Mouse (Mus musculus) Patski (cell line): ENCODE data around the gene Epx. TPM values are rescaled to one million over a fixed set of nuclear protein-coding genes. Genes with fewer than 3 reads are reported as not detected.

Experiments used
- ATAC-seq: fragments of 100-300 bp; one replicate; pipeline ENCODE4 v1.8.0; 2021
- CTCF ChIA-PET: fragments of 350-600 bp; sonication (Branson Sonifier 250); formaldehyde crosslinking; loops from one replicate; lab custom pipeline; 2022; ENCODE audit warnings: inconsistent platforms; lab: Charles Lee
- POLR2A ChIA-PET: fragments of 350-600 bp; sonication (Branson Sonifier 250); formaldehyde crosslinking; loops from one replicate; lab custom pipeline; 2022; ENCODE audit warnings: antibody characterized with exemption, inconsistent platforms; lab: Charles Lee
- DNase-seq: peaks from one replicate; pipeline ENCODE4 v3.0.0-alpha.2; 2011; ENCODE audit warnings: low read depth, low spot score
- H3K27me3 ChIP-seq: fragments of 371-371 bp; one replicate; pipeline ENCODE4 v1.5.1; 2021
- CTCF ChIP-seq: fragments of 100-300 bp; IDR thresholded peaks from one replicate; pipeline ENCODE4 v1.5.1; 2021
- in situ Hi-C: fragments of 300-500 bp; cut with MboI; formaldehyde crosslinking; loops from 3 replicates; pipeline ENCODE4 v1.11.1; 2018; ENCODE audit warnings: low pct_unique_long_range_greater_than_20kb, mixed read lengths
- polyA plus RNA-seq: library from polyadenylated mRNA; unstranded; gene quantifications from one replicate; pipeline ENCODE4 v1.2.3, GENCODE M21; 2021

Gene Epx
- not detected for polyA plus RNA-seq

GRCm38 (mm10) chr11:87875436-87875835, at the start of gene Epx:
TSS of gene Epx (minus strand) at chr11:87875536.
- ChIA-PET POLR2A (no interaction called here), CTCF (no interaction called here)
- DNase-seq (no peak), ATAC-seq (no peak)
- in situ Hi-C loops, result no loop called here
- no peak for TF ChIP-seq CTCF
- H3K27me3 ChIP-seq, result peaks cover 14% of the 10 kb centered on the region

DNA sequence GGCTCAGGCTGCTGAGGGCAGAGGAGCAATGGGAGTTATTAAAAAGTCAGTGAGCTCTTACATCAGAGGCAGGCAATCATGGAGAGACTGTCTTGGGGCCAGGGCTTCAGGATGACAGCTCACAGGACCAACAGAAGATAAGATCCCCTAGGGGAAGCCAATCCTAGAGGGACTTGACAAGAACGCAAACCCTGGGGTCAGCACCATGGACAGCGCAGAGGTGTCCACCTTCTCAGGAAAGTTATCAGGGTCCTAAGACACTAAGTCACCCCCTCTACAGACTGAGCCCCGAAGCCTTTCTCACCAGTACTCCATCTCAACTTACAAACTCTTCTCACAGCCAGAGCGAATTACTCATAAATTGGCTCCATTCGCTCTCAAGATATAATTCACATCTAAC, 45.6 kb upstream of the Epx start, which contains the start of gene Olfr464:
Gene Olfr464, minus strand, starts transcription at position 2 of the 400 bp plus-strand sequence.
- H3K27me3 ChIP-seq, result peaks cover 22% of the 10 kb centered on the region
- ChIA-PET CTCF (no interaction called here), POLR2A (no interaction called here)
- no peak for DNase-seq
- in situ Hi-C loops, result no loop called here
- no peak for ATAC-seq
- TF ChIP-seq CTCF, result no peak

GRCm38 (mm10) chr11:87920301-87920700, 45.0 kb upstream of the Epx start:
- peaks cover 21% of the 10 kb centered on the region for H3K27me3 ChIP-seq
- no peak for TF ChIP-seq CTCF
- in situ Hi-C loops, result no loop called here
- CTCF ChIA-PET, result no interaction called here
- no peak for ATAC-seq
- POLR2A ChIA-PET, result no interaction called here
- DNase-seq, result no peak

DNA sequence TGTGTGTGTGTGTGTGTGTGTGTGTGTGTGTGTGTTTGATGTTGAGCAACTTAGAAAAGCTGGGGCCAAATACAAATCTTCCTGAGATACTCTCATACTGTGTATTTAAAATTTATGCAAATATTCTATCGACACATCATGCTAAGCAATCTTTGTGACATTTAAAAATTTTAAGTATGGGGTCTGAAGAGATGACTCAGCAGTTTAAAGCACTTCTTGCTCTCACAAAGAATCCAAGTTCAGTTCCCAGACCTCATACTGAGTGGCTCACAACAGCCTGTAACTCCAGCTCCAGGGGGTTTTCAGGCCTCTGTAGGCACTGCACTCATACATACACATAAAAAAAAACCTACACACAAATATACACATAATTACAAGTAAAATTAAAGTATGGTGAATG, 40.7 kb upstream of the Epx start:
- in situ Hi-C loops, result no loop called here
- TF ChIP-seq CTCF, result no peak
- ChIA-PET CTCF (no interaction called here), POLR2A (no interaction called here)
- H3K27me3 ChIP-seq, result peaks cover 25% of the 10 kb centered on the region
- DNase-seq (no peak), ATAC-seq (no peak)

DNA sequence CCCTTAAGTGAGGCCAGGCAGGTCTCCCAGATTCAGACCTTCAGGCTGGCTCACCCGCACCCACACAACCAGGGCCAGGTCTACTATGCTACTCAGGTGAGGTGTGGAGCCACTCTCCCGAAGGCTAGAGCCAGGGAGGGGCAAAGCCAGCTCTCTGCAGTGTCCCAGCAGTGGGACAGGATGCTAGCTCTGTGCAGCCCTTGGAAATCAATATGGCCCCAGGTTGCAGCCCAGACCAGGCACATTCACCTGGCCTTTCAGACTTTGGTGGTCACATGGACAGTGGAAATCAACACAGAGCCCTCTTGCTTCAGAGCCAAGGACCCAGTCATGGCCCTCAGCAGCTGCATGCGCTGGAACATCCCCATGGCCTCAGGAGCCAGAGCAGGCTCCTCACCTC, 29.0 kb upstream of the Epx start:
- in situ Hi-C loops, result no loop called here
- DNase-seq (no peak), ATAC-seq (no peak)
- peaks cover 13% of the 10 kb centered on the region for H3K27me3 ChIP-seq
- ChIA-PET POLR2A (no interaction called here), CTCF (no interaction called here)
- no peak for TF ChIP-seq CTCF

- peaks cover 6% of the 10 kb centered on the region for H3K27me3 ChIP-seq
- CTCF ChIA-PET, result no interaction called here
- DNase-seq (no peak), ATAC-seq (no peak)
- POLR2A ChIA-PET, result no interaction called here
- no peak for TF ChIP-seq CTCF
- in situ Hi-C loops, result no loop called here
These were observed 22.0 kb upstream of the Epx start, which contains the start of gene Olfr463 for GRCm38 (mm10) chr11:87897287-87897686. TSS of gene Olfr463 (minus strand) at chr11:87897387.

GRCm38 (mm10) chr11:87892168-87892567, 16.8 kb upstream of the Epx start, which contains the start of gene Olfr462:
TSS of gene Olfr462 (minus strand) at chr11:87892268.
- in situ Hi-C loops, result no loop called here
- H3K27me3 ChIP-seq, result peaks cover 8% of the 10 kb centered on the region
- ChIA-PET POLR2A (no interaction called here), CTCF (no interaction called here)
- no peak for ATAC-seq
- no peak for TF ChIP-seq CTCF
- DNase-seq, result no peak

- DNase-seq (no peak), ATAC-seq (no peak)
- peaks cover 20% of the 10 kb centered on the region for H3K27me3 ChIP-seq
- no peak for TF ChIP-seq CTCF
- in situ Hi-C loops, result no loop called here
- ChIA-PET CTCF (no interaction called here), POLR2A (no interaction called here)
These were observed 9.5 kb upstream of the Epx start for GRCm38 (mm10) chr11:87884856-87885255.

- CTCF ChIA-PET, result no interaction called here
These were observed 8.2 kb upstream of the Epx start for GRCm38 (mm10) chr11:87883493-87883892.

GRCm38 (mm10) chr11:87881714-87882113, 6.4 kb upstream of the Epx start:
- CTCF ChIA-PET, result no interaction called here

More at GRCm38 (mm10) chr11:87883493-87883892, 8.2 kb upstream of the Epx start:
- POLR2A ChIA-PET, result no interaction called here
- in situ Hi-C loops, result no loop called here
- no peak for ATAC-seq
- no peak for DNase-seq
- TF ChIP-seq CTCF, result no peak
- H3K27me3 ChIP-seq, result peaks cover 20% of the 10 kb centered on the region

GRCm38 (mm10) chr11:87879826-87880225, 4.5 kb upstream of the Epx start:
- ATAC-seq, result no peak
- H3K27me3 ChIP-seq, result peaks cover 14% of the 10 kb centered on the region
- in situ Hi-C loops, result no loop called here

More at GRCm38 (mm10) chr11:87881714-87882113, 6.4 kb upstream of the Epx start:
- H3K27me3 ChIP-seq, result peaks cover 15% of the 10 kb centered on the region
- in situ Hi-C loops, result no loop called here
- no peak for TF ChIP-seq CTCF
- DNase-seq (no peak), ATAC-seq (no peak)
- POLR2A ChIA-PET, result no interaction called here

DNA sequence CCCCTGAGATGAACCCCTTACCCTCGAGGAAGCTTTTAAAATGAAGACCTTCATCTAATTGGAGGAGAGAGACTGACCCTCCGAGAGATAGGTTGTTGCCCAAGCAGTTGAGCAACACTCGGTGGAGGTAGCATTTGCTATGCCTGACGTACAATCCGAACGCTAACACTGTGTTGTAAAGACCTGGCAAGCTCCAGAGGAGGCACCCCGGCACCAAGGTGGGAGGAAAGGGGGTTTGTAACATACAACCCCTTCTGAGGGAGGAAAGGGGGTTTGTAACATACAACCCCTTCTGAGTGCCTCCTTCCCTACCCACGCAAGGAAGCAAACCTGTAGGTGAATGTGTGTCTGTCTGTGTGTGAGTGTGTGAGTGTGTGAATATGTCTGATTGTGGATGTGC, 3.6 kb downstream of the Epx start:
- in situ Hi-C loops, result no loop called here
- CTCF ChIA-PET, result no interaction called here
- POLR2A ChIA-PET, result no interaction called here
- no peak for TF ChIP-seq CTCF
- ATAC-seq (no peak), DNase-seq (no peak)
- peaks cover 18% of the 10 kb centered on the region for H3K27me3 ChIP-seq

More at GRCm38 (mm10) chr11:87879826-87880225, 4.5 kb upstream of the Epx start:
- ChIA-PET POLR2A (no interaction called here), CTCF (no interaction called here)
- no peak for DNase-seq
- no peak for TF ChIP-seq CTCF
